Mouse (Mus musculus) myocyte (in vitro differentiated cells): ENCODE data around the gene Naa38.

Source experiments
- E2F4 ChIP-seq: IDR thresholded peaks from one replicate; pipeline ENCODE4 v1.6.1; 2011; ENCODE audit warnings: mild to moderate bottlenecking, control low read depth, moderate library complexity; ENCODE audit not compliant: insufficient read depth
- MAX ChIP-seq: IDR thresholded peaks from one replicate; pipeline ENCODE4 v1.6.1; 2011; ENCODE audit warnings: low read depth, mild to moderate bottlenecking, control low read depth
- MYOG ChIP-seq, 3 experiments: IDR thresholded peaks; one replicate each; pipeline ENCODE4 v1.6.1; 2011; ENCODE audit warnings: control low read depth in 2 of 3, low read depth in 2 of 3, mild to moderate bottlenecking in 2 of 3; ENCODE audit not compliant: insufficient read length in 2 of 3, control insufficient read depth in 1 of 3, insufficient read depth in 1 of 3
- POLR2A ChIP-seq: IDR thresholded peaks from one replicate; pipeline ENCODE4 v1.6.1; 2011; ENCODE audit warnings: low read depth, mild to moderate bottlenecking, control low read depth, moderate library complexity; ENCODE audit not compliant: insufficient read length
- POLR2AphosphoS2 ChIP-seq: IDR thresholded peaks from one replicate; pipeline ENCODE4 v1.6.1; 2011; ENCODE audit warnings: low read depth, control low read depth; ENCODE audit not compliant: insufficient read length
- SRF ChIP-seq: IDR thresholded peaks from one replicate; pipeline ENCODE4 v1.6.1; 2011; ENCODE audit warnings: low read depth; ENCODE audit not compliant: control insufficient read depth, insufficient read length
- TCF3 ChIP-seq: IDR thresholded peaks from one replicate; pipeline ENCODE4 v1.6.1; 2011; ENCODE audit warnings: low read depth, control low read depth; ENCODE audit not compliant: insufficient read length
- USF1 ChIP-seq: IDR thresholded peaks from one replicate; pipeline ENCODE4 v1.6.1; 2011; ENCODE audit warnings: low read depth, mild to moderate bottlenecking, control low read depth, moderate library complexity

DNA sequence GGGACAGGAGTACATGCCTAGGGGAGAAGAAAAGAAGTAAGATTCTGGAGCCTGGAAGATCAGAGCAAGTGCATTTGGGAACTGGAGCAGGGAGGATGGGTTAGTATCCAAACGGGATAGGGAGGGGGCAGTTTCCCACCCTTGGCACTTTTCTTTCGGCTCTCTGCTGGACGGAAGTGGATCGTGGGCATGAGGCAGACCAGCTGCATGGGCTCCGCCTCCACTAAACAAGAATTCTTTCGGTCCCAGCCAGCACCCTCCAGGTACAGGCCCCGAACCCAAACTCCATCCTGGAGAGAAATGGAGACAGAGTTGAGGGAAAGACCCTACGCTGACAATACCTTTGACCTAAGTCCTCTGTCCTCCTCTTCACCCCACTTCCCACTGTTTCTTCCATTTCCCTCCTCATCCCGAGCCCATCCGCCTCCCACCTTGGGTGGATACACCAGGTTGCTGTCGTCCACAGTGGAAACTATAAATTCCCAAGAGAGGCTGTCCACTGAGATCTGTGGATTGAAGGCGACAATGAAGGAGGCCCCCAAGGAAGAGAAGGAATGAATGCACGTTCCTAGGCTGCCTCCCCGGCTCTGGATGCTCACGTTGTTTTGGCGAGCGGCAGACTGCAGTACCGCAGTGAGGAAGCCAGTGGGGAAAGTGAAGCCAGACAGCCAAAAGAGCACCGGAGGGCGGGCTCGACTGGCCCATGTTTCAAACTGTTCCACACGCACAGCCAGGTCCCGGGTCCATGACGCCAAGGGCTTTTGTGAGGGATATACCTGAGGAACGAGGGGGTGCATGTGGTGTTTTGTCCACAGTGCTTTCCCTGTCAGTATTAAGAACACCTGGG lies 26.1 kb downstream of the Naa38 start:
- TF ChIP-seq POLR2A (no peak), POLR2AphosphoS2 (no peak), TCF3 (no peak), MYOG (IDR thresholded peaks at IDR 0.05; ENCODE audit: control insufficient read depth in 1 of 3, insufficient read depth in 1 of 3, insufficient read length in 2 of 3, low read depth in 2 of 3) (no peak), E2F4 (no peak), MAX (no peak), USF1 (no peak), SRF (no peak)
